Mouse (Mus musculus): ENCODE measurements around the gene Plcd3. TPM values are rescaled to one million over a fixed set of nuclear protein-coding genes. Genes with fewer than 3 reads are reported as not detected.

Plcd3 gene
- polyA plus RNA-seq (2012; rRNA removed), result 9.0 and 24.8 TPM in 2 replicates

GRCm38 (mm10) chr11:103101481-103101865 lies at the start of gene Plcd3, which contains the start of gene Acbd4:
Plcd3 (minus strand) TSS chr11:103101658.
Acbd4 (plus strand) TSS chr11:103101682.

GRCm38 (mm10) chr11:103131701-103132575 lies 30.5 kb upstream of the Plcd3 start, which contains the start of gene Hexim2:
Hexim2 (plus strand) TSS chr11:103132429.

DNA sequence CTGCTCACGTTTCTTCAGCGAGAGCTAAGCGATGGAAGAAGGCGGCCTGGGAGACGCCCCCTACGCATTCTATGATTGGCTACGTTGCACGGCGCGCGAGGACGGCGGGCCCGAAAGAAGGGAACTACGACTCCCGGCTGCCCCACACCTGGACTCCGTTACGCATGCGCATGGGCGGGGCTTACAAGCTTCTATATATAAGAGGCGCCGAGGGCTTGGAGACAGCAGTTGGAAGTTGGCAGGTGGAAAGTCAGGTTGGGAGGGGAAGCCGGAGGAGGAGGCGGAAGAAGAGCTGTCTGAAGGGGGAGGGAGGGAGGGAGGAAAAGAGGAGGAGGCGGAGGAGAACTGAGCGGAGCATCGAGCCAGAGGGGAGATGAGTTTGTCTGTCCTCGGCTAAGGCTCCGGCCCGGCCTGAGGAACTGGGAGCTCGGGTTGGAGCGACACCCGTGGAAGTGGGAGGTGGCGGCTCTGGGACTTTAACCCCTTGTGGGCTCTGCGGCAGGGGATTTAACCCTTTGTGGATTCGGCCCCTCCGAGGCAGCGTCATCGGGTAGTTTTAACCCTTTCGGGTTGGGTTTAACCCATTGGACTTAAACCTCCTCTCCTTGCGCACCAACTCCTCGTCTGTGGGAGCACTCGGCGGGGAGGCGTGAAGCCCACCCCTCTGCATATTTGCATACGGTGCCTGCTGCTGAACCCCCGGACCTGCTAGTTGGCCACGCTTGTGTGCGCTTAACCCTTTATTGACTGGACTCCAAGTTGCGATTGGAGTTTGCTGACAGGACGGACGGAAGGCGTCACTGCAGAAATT lies 14.8 kb upstream of the Plcd3 start, which contains the start of gene Hexim1:
Hexim1 (plus strand) TSS at position 224 of the 811 bp plus-strand sequence.

DNA sequence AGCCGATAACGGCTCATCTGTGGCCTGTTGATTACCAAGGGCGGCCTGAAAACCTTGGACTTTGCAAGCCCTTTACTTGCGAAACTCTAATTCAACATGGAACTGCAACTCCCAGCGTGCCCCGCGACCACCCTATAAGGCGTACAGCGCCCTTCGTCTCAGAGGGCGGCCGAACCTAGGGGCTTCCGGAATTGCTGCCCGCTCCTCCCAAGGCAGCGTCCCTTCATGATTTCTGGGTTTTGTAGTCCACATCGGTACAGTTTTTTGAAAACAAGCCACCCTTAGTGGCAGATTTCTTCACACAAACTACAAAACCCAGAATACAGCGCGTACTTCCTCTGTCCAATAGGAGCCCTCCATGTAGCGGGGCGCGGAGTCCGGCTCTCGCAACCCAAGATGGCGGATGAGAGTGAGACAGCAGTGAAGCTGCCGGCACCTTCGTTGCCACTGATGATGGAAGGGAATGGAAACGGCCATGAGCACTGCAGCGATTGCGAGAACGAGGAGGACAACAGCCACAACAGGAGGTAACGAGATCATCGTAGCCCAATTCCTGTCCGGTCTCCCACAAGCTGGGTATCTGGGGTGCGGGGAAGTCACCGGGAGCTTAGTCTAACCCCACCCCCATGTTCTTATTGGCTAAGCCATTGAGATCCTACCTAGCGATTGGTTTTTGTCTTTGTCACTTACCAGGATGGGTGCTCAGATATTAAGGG lies 73.1 kb downstream of the Plcd3 start, which contains the start of the genes Nmt1 and Dcakd:
Nmt1 (plus strand) TSS at position 15 of the 716 bp plus-strand sequence.
Dcakd (minus strand) TSS at position 158 of the 716 bp plus-strand sequence.

Other genes starting within 250 kb of the Plcd3 start
- gene Eftud2, start 220.7 kb downstream of the Plcd3 start, polyA plus RNA-seq (2012; rRNA removed), result 77.1 and 94.1 TPM in 2 replicates
- gene Ccdc103, start 220.5 kb downstream of the Plcd3 start, polyA plus RNA-seq (2012; rRNA removed), result 0.13 and 0.31 TPM in 2 replicates
- gene Fam187a, start 216.5 kb downstream of the Plcd3 start, polyA plus RNA-seq (2012; rRNA removed), result not detected in 2 replicates
- gene Gfap, start 200.7 kb downstream of the Plcd3 start, polyA plus RNA-seq (2012; rRNA removed), result 3.4 and 3.5 TPM in 2 replicates
- gene Kif18b, start 176.5 kb downstream of the Plcd3 start, polyA plus RNA-seq (2012; rRNA removed), result 5.7 and 6.6 TPM in 2 replicates
- gene C1ql1, start 155.0 kb downstream of the Plcd3 start, polyA plus RNA-seq (2012; rRNA removed), result 3.9 and 4.3 TPM in 2 replicates
- 31.0 and 31.9 TPM in 2 replicates for gene Nmt1, start 73.5 kb downstream of the Plcd3 start, polyA plus RNA-seq (2012; rRNA removed)
- gene Dcakd, start 73.3 kb downstream of the Plcd3 start, polyA plus RNA-seq (2012; rRNA removed), result 53.7 and 68.5 TPM in 2 replicates
- 22.8 and 28.9 TPM in 2 replicates for gene Acbd4, start within 50 bp of the Plcd3 start, polyA plus RNA-seq (2012; rRNA removed)
- 16.2 and 16.4 TPM in 2 replicates for gene Hexim1, start 14.6 kb upstream of the Plcd3 start, polyA plus RNA-seq (2012; rRNA removed)
- gene Hexim2, start 30.8 kb upstream of the Plcd3 start, polyA plus RNA-seq (2012; rRNA removed), result 3.1 and 4.3 TPM in 2 replicates
- 5.6 and 7.7 TPM in 2 replicates for gene Fmnl1, start 69.4 kb upstream of the Plcd3 start, polyA plus RNA-seq (2012; rRNA removed)
- gene 1700023F06Rik, start 106.9 kb upstream of the Plcd3 start, polyA plus RNA-seq (2012; rRNA removed), result 0.50 and 0.73 TPM in 2 replicates
- not detected in 2 replicates for gene Spata32, start 116.8 kb upstream of the Plcd3 start, polyA plus RNA-seq (2012; rRNA removed)
- 11.2 and 11.7 TPM in 2 replicates for gene Map3k14, start 165.8 kb upstream of the Plcd3 start, polyA plus RNA-seq (2012; rRNA removed)

Data from colon, adult 2 months (tissue).